Mouse (Mus musculus): ENCODE measurements around the gene Acan. TPM values are rescaled to one million over a fixed set of nuclear protein-coding genes. Genes with fewer than 3 reads are reported as not detected.

Gene Acan
- polyA plus RNA-seq (2014; fragmentation: Nextera tagmentation; extraction: Ambion mirVana) = 0.53 and 0.63 TPM in 2 replicates

- Histone ChIP-seq H3K36me3 (ENCODE audit: control insufficient read depth, insufficient read depth, low read length) (no peaks in the 10 kb centered on the region), H3K9me3 (ENCODE audit: control insufficient read depth, low read length) (no peaks in the 10 kb centered on the region), H3K4me2 (replicated peaks; ENCODE audit: low read depth, low read length) (peak within 1 kb of the TSS; percentile 97), H3K27ac (ENCODE audit: low read depth, low read length) (no peak within 1 kb of the TSS), H3K27me3 (ENCODE audit: control insufficient read depth, insufficient read depth, low read length) (peaks cover 35% of the 10 kb centered on the region), H3K4me3 (ENCODE audit: low read depth, low read length) (peak within 1 kb of the TSS; percentile 48), H3K9ac (ENCODE audit: low read depth, low read length) (peak within 1 kb of the TSS; percentile 27; the same call in 1 of the 2 replicates), H3K4me1 (replicated peaks; ENCODE audit: control insufficient read depth, insufficient read depth, low read length) (no peaks in the 10 kb centered on the region; the same call in 1 of the 2 replicates)
- WGBS = under 1% methylated on average over 21 of the region's 23 CpGs
- DNase-seq (ENCODE audit: low spot score) (peak; percentile 50), ATAC-seq (ENCODE audit: low FRiP score) (no peak)
Measured at GRCm38 (mm10) chr7:79053383-79053889, at the start of gene Acan. Gene Acan (plus strand): TSS chr7:79053483.

GRCm38 (mm10) chr7:79021293-79021905 lies 31.9 kb upstream of the Acan start:
- no peak overlapping the region for H3K4me2 ChIP-seq (replicated peaks; ENCODE audit: low read depth, low read length)
- no peaks in the 10 kb centered on the region for H3K27me3 ChIP-seq (ENCODE audit: control insufficient read depth, insufficient read depth, low read length)
- no peak overlapping the region for H3K9ac ChIP-seq (ENCODE audit: low read depth, low read length)
- no peaks in the 10 kb centered on the region for H3K36me3 ChIP-seq (ENCODE audit: control insufficient read depth, insufficient read depth, low read length)
- DNase-seq (ENCODE audit: low spot score) (no peak), ATAC-seq (ENCODE audit: low FRiP score) (no peak)
- no peak overlapping the region for H3K27ac ChIP-seq (ENCODE audit: low read depth, low read length)
- no peak overlapping the region for H3K4me3 ChIP-seq (ENCODE audit: low read depth, low read length)
- 73% methylated on average over 9 of the region's 9 CpGs for WGBS
- H3K4me1 ChIP-seq (replicated peaks; ENCODE audit: control insufficient read depth, insufficient read depth, low read length) = no peaks in the 10 kb centered on the region
- H3K9me3 ChIP-seq (ENCODE audit: control insufficient read depth, low read length) = no peaks in the 10 kb centered on the region

GRCm38 (mm10) chr7:79029138-79029537 lies 24.1 kb upstream of the Acan start:
- DNase-seq (ENCODE audit: low spot score) (no peak), ATAC-seq (ENCODE audit: low FRiP score) (no peak)
- Histone ChIP-seq H3K4me3 (ENCODE audit: low read depth, low read length) (no peak overlapping the region), H3K27ac (ENCODE audit: low read depth, low read length) (no peak overlapping the region), H3K4me2 (replicated peaks; ENCODE audit: low read depth, low read length) (no peak overlapping the region), H3K9ac (ENCODE audit: low read depth, low read length) (no peak overlapping the region), H3K9me3 (ENCODE audit: control insufficient read depth, low read length) (no peaks in the 10 kb centered on the region), H3K27me3 (ENCODE audit: control insufficient read depth, insufficient read depth, low read length) (no peaks in the 10 kb centered on the region), H3K4me1 (replicated peaks; ENCODE audit: control insufficient read depth, insufficient read depth, low read length) (no peaks in the 10 kb centered on the region), H3K36me3 (ENCODE audit: control insufficient read depth, insufficient read depth, low read length) (no peaks in the 10 kb centered on the region)
- WGBS = 98% methylated on average over 3 of the region's 3 CpGs

- H3K27ac ChIP-seq (ENCODE audit: low read depth, low read length) = no peak overlapping the region
- H3K36me3 ChIP-seq (ENCODE audit: control insufficient read depth, insufficient read depth, low read length) = no peaks in the 10 kb centered on the region
- H3K9me3 ChIP-seq (ENCODE audit: control insufficient read depth, low read length) = no peaks in the 10 kb centered on the region
- no peak overlapping the region for H3K4me3 ChIP-seq (ENCODE audit: low read depth, low read length)
- H3K4me2 ChIP-seq (replicated peaks; ENCODE audit: low read depth, low read length) = no peak overlapping the region
- DNase-seq (ENCODE audit: low spot score) (no peak), ATAC-seq (ENCODE audit: low FRiP score) (no peak)
- H3K27me3 ChIP-seq (ENCODE audit: control insufficient read depth, insufficient read depth, low read length) = no peaks in the 10 kb centered on the region
- H3K9ac ChIP-seq (ENCODE audit: low read depth, low read length) = no peak overlapping the region
- no peaks in the 10 kb centered on the region for H3K4me1 ChIP-seq (replicated peaks; ENCODE audit: control insufficient read depth, insufficient read depth, low read length)
- 85% methylated on average over 2 of the region's 2 CpGs for WGBS
Measured at GRCm38 (mm10) chr7:79033745-79034144, 19.5 kb upstream of the Acan start.

- ATAC-seq (ENCODE audit: low FRiP score) = no peak
- H3K4me2 ChIP-seq (replicated peaks; ENCODE audit: low read depth, low read length) = no peak overlapping the region
- H3K4me1 ChIP-seq (replicated peaks; ENCODE audit: control insufficient read depth, insufficient read depth, low read length) = no peaks in the 10 kb centered on the region
- WGBS = 88% methylated on average over 2 of the region's 2 CpGs
- H3K4me3 ChIP-seq (ENCODE audit: low read depth, low read length) = no peak overlapping the region
- DNase-seq (ENCODE audit: low spot score) = no peak
- H3K27ac ChIP-seq (ENCODE audit: low read depth, low read length) = no peak overlapping the region
- H3K27me3 ChIP-seq (ENCODE audit: control insufficient read depth, insufficient read depth, low read length) = no peaks in the 10 kb centered on the region
- H3K9ac ChIP-seq (ENCODE audit: low read depth, low read length) = no peak overlapping the region
- no peaks in the 10 kb centered on the region for H3K36me3 ChIP-seq (ENCODE audit: control insufficient read depth, insufficient read depth, low read length)
- no peaks in the 10 kb centered on the region for H3K9me3 ChIP-seq (ENCODE audit: control insufficient read depth, low read length)
Measured at GRCm38 (mm10) chr7:79034521-79034920, 18.8 kb upstream of the Acan start.

- H3K27me3 ChIP-seq (ENCODE audit: control insufficient read depth, insufficient read depth, low read length) = peaks cover 35% of the 10 kb centered on the region
- no peak overlapping the region for H3K27ac ChIP-seq (ENCODE audit: low read depth, low read length)
- H3K36me3 ChIP-seq (ENCODE audit: control insufficient read depth, insufficient read depth, low read length) = no peaks in the 10 kb centered on the region
- H3K4me3 ChIP-seq (ENCODE audit: low read depth, low read length) = no peak overlapping the region
- no peaks in the 10 kb centered on the region for H3K9me3 ChIP-seq (ENCODE audit: control insufficient read depth, low read length)
- no peak for ATAC-seq (ENCODE audit: low FRiP score)
- peak; percentile 19 for DNase-seq (ENCODE audit: low spot score)
- H3K4me1 ChIP-seq (replicated peaks; ENCODE audit: control insufficient read depth, insufficient read depth, low read length) = no peaks in the 10 kb centered on the region; the same call in 1 of the 2 replicates
- no peak overlapping the region for H3K4me2 ChIP-seq (replicated peaks; ENCODE audit: low read depth, low read length)
- WGBS = 29% methylated on average over 5 of the region's 5 CpGs
- no peak overlapping the region for H3K9ac ChIP-seq (ENCODE audit: low read depth, low read length)
Measured at GRCm38 (mm10) chr7:79052081-79052480, 1.2 kb upstream of the Acan start.

- 2% methylated on average over 52 of the region's 66 CpGs for WGBS
- peak overlapping the region; percentile 27; the same call in 1 of the 2 replicates for H3K9ac ChIP-seq (ENCODE audit: low read depth, low read length)
- no peaks in the 10 kb centered on the region for H3K36me3 ChIP-seq (ENCODE audit: control insufficient read depth, insufficient read depth, low read length)
- no peaks in the 10 kb centered on the region; the same call in 1 of the 2 replicates for H3K4me1 ChIP-seq (replicated peaks; ENCODE audit: control insufficient read depth, insufficient read depth, low read length)
- H3K4me3 ChIP-seq (ENCODE audit: low read depth, low read length) = peak overlapping the region; percentile 48
- ATAC-seq (ENCODE audit: low FRiP score) (peak; percentile 57; the same call in 1 of the 2 replicates), DNase-seq (ENCODE audit: low spot score) (peak; percentile 51)
- H3K9me3 ChIP-seq (ENCODE audit: control insufficient read depth, low read length) = no peaks in the 10 kb centered on the region
- peaks cover 35% of the 10 kb centered on the region for H3K27me3 ChIP-seq (ENCODE audit: control insufficient read depth, insufficient read depth, low read length)
- H3K27ac ChIP-seq (ENCODE audit: low read depth, low read length) = no peak overlapping the region
- H3K4me2 ChIP-seq (replicated peaks; ENCODE audit: low read depth, low read length) = peak overlapping the region; percentile 97
Measured at GRCm38 (mm10) chr7:79052521-79053382, 531 bp upstream of the Acan start.

GRCm38 (mm10) chr7:79054111-79054510 lies 828 bp downstream of the Acan start:
- H3K4me2 ChIP-seq (replicated peaks; ENCODE audit: low read depth, low read length) = no peak overlapping the region

More at GRCm38 (mm10) chr7:79054111-79054510, 828 bp downstream of the Acan start:
- Histone ChIP-seq H3K9me3 (ENCODE audit: control insufficient read depth, low read length) (no peaks in the 10 kb centered on the region), H3K9ac (ENCODE audit: low read depth, low read length) (no peak overlapping the region), H3K27ac (ENCODE audit: low read depth, low read length) (no peak overlapping the region), H3K4me1 (replicated peaks; ENCODE audit: control insufficient read depth, insufficient read depth, low read length) (no peaks in the 10 kb centered on the region; the same call in 1 of the 2 replicates), H3K36me3 (ENCODE audit: control insufficient read depth, insufficient read depth, low read length) (no peaks in the 10 kb centered on the region), H3K4me3 (ENCODE audit: low read depth, low read length) (no peak overlapping the region), H3K27me3 (ENCODE audit: control insufficient read depth, insufficient read depth, low read length) (peaks cover 35% of the 10 kb centered on the region)
- ATAC-seq (ENCODE audit: low FRiP score) (no peak), DNase-seq (ENCODE audit: low spot score) (peak; percentile 22)
- 12% methylated on average over 13 of the region's 13 CpGs for WGBS

Data from hindbrain, embryonic 11.5 days (tissue).